Mouse (Mus musculus): Measurements from ENCODE around the gene Bmp6. TPM values are rescaled to one million over a fixed set of nuclear protein-coding genes. Genes with fewer than 3 reads are reported as not detected.
A peak's percentile ranks its signal among the peaks of the same experiment; 100 is the strongest.

Gene Bmp6
- total RNA-seq, 2 experiments from 2014 or later = not detected

DNA sequence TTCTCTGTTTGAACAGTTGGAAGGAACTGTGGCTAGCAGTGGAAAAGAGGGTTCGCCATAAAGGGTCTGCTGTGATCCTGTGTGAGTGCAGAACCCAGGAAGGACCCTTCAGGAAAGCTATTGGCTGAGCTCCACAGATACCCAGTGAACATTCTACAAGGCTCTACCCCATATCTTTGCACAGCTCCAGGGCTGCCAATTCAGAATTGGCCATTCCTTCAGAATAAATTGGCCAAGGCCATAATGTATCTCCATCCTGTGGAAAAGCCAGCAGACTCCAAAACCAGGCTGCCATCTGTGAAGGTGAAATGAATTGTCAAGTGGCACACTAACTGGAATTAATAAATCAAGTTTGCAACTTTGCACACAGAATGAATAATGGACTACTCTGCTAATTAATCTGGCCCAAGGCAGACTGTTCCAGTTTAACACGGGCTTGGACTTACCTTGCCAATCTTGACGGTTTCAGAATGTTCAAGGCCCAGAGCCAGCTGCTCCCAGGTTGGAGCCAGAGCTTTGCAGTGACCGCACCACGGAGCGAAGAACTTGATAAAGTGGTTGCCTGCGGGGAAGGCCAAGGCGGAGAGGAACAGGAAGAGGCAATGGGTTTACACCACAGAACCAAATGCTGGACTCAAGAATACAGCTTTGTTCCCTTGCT lies 164.9 kb downstream of the Bmp6 start:
- ATAC-seq (replicated peaks; ENCODE audit: poor library complexity) = no peak

DNA sequence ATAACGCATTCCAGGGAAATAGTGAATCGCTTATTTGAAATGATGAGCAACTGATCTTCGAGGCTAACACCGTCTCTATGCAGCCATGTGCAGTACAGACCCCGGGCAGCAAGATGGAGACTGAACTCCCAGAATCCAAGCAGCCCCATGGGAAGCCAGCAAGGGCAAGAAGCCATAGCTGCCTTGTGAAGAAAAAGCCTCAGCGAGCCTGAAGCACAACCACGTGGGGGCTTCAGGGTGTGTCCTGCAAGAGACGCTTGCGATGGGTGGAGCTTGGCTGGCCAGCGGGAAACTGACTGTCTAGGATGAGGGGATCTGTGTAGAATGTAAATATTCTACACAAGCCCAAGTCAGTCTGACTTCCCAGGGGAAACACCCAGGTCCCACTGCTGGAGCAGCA lies 167.1 kb downstream of the Bmp6 start:
- no peak for ATAC-seq (replicated peaks; ENCODE audit: poor library complexity)

DNA sequence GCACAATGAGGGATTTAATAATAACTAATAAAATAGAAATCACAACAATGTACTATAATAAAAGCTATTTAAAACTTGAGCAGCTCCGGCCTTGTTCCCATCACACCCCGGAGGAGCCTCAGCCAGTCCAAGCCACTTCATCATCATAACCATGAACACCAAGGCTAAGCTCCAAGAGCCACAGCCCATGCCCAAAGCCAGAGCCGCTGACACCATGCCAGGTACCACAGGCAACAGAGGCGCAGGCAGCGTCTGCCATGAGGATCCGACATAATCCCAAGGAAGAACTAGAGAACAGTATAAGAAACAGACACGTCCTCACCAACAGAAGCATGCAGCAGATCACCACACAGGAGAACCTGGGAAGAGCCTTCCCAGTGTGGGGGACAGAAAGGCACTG lies 169.0 kb downstream of the Bmp6 start:
- no peak for ATAC-seq (replicated peaks; ENCODE audit: poor library complexity)

DNA sequence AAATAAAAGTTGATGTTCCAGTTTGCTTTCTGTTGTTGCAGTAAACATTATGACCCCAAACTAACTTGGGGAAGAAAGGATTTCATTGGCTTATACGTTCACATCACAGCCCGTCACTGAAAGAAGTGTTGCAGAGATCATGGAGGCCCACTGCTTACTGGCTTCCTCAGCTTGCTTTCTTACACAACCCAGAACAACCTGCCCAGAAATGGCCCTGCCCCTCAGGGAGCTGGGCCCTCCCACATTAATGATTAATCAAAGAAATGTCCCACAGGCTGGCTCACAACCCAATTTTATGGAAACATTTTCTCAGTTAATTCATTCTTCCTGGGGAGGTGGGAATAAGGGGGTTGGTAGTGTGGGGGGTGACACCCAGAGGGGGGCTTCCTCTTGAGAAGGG lies 170.5 kb downstream of the Bmp6 start:
- ATAC-seq (replicated peaks; ENCODE audit: poor library complexity) = no peak

DNA sequence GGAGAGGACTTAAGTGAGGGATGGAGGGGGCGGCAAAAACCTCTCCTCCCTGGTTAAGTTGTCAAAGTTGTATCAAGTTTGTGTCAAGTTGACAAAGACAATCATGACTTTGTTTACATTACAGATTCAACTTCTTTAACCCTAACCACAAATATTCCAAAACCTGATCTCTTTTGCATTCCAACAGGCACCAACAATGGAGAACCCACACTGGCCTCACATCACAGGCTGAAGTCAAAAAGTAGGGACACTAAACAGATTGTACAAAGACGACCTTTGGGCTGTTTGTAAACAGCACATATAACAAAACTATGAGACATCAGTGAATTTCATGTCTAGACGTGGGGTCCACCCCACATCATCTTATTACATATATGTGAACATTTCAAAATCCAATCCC lies 170.9 kb downstream of the Bmp6 start:
- ATAC-seq (replicated peaks; ENCODE audit: poor library complexity) = no peak

DNA sequence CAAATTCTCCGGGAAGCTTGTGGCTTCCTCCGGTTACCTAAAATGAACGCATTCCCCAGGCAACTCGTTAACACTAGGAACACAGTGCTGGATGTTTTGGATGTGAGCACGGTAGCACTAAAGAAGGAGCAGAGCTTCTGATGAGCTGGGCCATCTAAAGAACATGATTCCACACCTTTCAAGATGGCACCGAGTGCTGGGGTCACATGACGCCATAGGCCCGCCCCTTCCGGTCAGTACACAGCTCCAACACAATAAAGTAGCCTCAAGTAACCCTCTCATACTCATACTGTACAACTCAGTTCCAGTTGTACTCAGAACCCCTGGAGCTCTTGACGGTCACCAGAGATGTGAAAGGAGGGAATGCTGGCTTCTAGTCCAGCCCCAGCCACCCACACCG lies 171.7 kb downstream of the Bmp6 start:
- no peak for ATAC-seq (replicated peaks; ENCODE audit: poor library complexity)

DNA sequence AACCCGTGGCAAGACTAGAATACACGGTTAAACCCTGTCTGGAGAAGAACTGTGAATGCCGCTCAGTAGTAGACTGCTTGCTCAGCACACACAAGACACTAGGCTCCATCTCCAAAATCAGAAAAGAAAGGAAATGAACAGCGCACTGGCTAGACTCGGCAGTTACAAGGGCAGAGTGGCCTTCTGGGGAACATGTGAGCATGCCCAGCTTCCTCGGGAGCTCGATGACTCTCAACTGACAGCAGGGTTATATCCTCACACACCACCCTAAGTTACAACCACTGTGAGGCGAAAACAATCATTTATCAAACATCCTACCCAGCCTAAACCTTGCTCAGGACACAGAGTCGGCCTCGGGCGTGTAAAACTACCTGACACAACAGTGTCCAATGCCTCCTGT lies 175.4 kb downstream of the Bmp6 start:
- ATAC-seq (replicated peaks; ENCODE audit: poor library complexity) = no peak

DNA sequence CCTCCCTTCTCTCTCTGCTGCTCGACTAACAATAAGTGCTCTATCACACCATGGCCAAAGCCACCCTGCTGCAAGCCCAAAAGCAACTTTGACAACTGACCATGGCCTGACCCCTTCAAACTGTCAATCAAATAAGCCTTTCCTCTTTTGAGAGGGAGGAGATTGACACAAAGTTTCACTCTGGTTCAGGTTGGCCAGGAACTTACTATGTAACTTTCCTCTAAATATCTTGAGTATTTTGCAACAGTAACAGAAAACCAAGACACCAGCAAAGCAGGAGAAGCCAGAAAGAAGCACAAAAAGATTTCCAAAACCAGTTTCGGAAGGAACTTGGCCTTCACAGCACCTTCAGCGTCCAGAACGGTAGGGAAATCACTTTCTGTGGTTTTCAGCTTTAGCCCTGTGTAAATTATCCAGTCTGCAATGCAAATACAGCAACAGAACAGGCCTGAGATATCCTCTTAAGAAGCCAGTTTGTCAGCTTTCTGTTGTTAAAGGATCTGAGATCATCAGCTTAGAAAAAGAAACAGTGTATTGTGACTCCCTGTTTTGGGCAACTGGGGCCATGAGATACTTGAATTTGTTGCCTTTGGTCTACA lies 177.2 kb downstream of the Bmp6 start:
- ATAC-seq (replicated peaks; ENCODE audit: poor library complexity) = peak; percentile 29; the same call in 1 of the 2 replicates

DNA sequence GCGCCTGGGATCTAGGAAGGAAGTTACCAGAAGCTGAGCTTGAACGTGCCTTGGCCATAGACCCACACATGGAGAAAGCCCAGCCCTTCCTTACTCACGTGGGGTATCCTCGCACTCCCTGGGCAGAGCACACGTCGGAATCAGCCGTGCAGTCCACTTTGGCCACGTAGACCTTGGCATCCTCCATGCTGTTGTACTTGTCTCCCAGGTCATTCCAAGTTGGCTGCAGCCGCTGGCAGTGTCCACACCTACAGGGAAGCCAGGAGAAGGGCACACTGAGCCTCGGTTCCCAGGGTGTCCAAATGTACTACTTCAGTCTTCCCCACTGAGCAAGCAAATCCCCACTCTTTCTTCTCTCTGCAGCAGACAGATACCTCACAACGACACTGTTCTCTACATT lies 178.3 kb downstream of the Bmp6 start:
- ATAC-seq (replicated peaks; ENCODE audit: poor library complexity) = no peak

DNA sequence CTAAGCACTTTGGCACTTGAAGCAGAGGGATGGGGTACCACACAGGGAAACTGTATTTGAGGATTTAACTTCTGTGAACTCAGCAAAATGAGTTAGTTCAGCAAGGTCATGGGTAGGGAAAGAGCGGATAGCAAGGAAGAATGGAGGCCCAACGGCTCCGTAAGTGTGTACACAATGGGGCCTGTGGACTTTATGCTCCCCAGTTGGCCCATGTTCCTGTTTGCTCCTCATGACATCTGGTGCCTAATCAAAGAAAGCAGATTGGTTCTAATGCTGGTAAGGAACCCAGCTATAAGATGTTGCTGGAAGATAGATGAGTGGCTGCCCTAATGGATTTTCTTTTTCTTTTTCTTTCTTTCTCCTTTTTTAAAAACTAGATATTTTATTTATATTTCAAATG lies 180.4 kb downstream of the Bmp6 start:
- no peak for ATAC-seq (replicated peaks; ENCODE audit: poor library complexity)

DNA sequence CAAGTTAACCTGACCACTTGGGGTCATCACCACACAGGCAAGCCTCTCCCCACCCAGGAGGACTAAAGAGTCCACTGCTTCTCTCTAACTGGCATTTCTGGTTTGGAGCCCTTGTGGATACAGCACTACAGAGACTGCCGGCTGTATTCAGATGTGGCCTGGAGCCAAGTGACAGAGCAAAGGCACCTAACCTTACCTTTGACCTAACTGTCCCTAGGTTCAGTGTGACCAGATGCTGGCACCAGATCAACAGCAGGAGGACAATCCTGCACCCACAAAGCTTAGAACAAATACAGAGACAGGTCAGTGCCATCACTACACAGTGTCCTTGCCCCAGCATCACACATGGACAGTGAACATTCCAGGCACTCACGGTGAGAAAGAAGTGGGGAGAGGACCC lies 181.2 kb downstream of the Bmp6 start:
- no peak for ATAC-seq (replicated peaks; ENCODE audit: poor library complexity)

DNA sequence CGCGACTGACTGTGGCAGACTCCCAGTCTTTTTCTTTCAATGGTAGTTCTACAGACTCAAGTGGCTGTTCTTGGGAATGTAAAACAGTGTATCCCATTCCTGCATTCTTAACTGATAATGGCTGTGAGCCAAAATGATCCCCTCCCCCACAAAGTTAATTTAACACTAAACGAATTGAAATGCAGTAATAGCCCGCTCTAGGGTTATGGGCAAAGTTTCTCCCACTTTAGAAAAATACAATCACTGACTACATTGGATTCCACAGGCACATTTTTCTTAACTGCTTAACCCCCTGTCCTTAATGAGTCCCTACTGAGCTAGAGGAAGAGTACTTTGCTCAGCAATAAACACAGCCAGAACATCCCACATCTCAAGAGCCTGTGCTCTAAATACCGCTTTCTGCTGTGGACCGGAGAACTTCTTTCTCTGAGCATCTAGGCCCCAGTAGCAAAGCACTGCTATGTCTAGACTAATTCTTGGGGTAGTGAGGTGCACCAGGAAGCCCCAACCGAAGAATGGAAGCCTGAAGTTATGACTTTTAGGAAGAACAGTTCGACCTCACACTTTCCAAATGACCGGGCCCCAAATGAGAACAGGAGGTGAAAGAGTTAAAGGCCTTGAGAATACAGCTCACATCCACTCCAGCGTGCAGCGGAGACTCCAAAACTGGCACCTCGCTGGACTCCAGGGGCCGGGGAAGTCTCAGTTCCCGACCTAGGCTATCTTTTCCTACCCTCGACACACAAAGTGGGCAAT lies 182.3 kb downstream of the Bmp6 start:
- no peak; the same call in 1 of the 2 replicates for ATAC-seq (replicated peaks; ENCODE audit: poor library complexity)

DNA sequence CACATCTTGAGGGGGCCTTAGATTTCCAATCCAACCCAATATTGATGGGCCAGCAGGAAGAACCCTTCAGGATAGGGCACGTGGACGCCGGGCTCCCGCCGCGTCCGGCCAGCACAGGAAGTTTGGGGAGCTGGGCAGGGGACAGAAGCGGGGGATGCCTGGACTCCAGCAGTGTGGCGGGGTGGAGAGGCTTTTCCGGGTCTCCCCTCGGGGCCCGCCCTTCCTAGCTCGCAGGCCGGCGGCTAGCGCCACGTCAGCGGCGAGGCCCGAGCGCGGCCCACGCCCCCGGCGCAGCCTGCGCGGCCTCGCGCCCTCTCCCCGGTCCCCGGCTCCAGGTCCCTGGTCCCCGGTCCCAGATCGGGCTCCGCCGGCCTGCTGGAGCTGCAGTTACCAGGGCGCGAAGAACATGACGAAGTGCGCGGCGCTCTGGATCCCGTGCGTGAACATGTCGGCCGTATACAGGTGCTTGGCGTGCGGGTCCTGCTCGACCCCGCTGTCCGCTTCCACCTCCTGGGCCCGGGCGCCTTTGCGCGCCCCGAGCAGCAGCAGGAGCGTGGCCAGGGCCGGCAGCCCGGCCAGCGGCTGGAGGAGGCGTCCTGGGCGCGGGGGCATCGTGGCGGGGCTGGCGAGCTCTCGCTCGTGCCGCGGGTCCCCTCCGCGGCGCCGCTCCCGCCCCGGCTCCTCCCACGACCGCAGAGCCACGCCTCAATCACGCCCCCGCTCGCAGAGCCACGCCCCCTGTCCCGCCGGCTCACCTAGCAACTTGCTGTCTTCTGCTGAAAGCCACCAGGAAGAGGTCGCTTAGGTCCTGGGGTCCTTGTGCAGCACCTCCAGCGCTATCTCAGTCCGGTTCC lies 183.1 kb downstream of the Bmp6 start:
- ATAC-seq (replicated peaks; ENCODE audit: poor library complexity) = peak; percentile 89

DNA sequence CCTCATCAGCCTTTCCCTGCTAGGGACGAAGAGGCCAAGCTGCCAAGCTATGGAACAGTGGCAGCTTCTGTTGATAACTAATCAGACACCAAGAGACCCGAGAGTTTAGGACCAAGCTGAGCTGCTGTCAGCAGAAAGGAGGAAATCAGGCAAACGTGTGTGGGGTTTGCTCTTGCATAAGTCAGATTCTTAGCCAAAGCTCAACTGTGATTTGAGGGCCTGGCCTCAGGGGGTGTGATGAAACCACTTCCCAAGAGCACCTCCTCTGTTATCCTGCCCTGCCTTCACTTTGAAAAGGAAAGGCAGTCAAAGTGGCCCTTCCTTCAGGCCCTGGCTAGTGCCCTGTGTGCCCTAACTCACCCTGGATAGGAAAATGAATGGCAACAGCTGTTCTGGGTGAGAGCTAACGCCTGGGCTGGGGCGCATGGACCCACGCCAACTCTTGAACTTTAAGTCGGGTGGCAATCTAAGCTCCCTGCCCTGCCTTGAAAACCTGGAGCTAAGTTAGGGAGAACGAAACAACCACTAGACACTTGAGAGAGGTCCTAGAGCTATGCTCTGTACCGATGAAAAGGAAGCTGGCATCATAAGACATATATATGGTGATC lies 183.9 kb downstream of the Bmp6 start, which contains the start of gene Txndc5:
TSS of gene Txndc5 (minus strand) at position 138 of the 608 bp plus-strand sequence.
- ATAC-seq (replicated peaks; ENCODE audit: poor library complexity) = peak; percentile 58

DNA sequence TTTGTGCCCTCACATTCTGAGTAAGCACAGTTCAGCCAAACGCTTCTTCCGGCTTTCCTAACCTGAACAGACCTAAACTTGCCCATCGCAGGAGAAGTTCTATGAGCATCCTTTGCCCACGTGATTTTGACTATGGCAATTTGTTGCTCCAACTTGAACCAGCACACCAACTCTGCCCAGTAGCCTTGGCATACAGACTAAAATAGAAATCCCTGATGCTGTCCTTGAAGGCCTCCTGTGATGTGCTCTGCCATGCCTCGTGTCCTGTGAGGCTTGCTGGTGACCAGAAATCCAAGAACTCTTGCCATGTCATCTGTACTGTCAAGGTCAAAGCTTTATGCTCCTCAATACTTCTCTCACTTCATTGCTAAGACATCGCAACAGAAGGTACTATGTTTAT lies 184.7 kb downstream of the Bmp6 start:
- ATAC-seq (replicated peaks; ENCODE audit: poor library complexity) = no peak

DNA sequence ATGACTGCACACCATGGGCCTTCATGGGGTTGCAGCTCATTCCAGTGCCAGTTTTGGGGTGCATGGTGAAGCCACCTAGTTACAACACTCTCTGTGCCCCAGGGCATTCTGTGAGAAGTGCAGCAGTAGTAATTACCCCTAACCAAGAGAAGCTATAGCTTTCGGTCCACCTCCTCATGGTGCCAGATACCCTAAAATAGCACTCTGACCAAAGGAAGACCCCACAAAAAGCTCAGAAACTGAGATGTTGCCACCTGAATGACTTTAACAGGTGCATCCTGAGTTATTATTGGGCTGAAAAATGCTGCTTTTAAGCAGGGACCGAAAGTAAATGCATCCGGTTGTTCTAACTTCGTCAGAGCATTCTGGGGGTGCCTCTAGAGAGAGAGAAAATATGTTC lies 186.6 kb downstream of the Bmp6 start:
- ATAC-seq (replicated peaks; ENCODE audit: poor library complexity) = no peak

DNA sequence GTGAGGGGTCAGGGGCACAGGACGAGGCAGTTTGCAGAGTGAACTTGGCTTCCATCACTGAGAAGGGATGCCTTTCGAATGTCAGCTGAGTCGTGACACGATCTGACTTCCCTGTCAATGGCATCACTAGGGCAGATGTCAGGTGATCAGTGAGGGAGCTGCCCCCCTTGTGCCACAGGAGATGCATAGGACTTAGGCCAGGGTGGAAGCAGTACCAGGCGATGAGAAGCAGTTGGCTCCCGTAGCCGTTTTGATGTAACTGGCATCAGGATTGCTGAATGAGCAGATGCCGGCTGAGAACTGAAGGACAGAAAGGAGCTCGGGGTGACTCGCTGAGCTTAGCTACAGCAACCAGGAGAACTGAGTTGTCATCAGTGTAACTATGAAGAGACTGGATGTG lies 188.6 kb downstream of the Bmp6 start:
- no peak for ATAC-seq (replicated peaks; ENCODE audit: poor library complexity)

DNA sequence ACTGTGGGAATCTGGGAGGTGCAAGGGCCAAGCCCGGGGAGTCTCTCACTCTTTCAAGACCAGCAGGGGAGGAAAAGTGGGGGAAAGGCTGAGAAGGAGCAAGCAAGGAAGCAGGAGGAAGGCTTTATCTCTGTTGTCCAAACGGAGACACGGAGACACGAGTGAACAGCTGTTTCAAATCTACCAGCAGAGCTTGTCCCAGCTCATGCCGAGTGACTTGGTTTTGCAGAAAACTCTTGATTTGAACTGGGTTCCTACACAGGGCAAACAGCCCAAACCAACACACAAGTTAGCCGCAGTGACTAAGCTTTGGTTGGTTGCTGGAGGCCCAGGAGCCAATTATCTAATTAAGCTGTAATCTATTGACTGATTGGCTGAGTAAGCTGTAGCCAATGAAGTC lies 189.1 kb downstream of the Bmp6 start:
- ATAC-seq (replicated peaks; ENCODE audit: poor library complexity) = no peak

DNA sequence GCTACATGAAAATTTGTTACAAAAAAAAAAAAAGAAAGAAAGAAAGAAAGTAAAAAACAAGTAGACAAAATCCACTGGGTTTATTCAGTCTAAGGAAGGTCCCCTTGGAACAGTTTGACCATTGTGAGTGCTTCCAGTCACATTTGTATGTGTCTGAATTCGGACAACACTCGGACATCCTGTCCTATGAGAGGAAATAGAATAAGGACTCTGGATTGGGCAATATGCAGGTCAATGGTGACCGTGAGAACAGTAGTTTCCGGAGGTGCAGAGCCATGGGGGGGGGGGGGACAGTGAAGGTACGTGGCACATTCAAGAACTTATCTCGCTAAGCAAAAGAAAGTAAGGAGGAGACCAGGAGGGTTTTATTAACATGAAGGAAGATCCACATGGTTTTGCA lies 189.8 kb downstream of the Bmp6 start:
- ATAC-seq (replicated peaks; ENCODE audit: poor library complexity) = no peak

DNA sequence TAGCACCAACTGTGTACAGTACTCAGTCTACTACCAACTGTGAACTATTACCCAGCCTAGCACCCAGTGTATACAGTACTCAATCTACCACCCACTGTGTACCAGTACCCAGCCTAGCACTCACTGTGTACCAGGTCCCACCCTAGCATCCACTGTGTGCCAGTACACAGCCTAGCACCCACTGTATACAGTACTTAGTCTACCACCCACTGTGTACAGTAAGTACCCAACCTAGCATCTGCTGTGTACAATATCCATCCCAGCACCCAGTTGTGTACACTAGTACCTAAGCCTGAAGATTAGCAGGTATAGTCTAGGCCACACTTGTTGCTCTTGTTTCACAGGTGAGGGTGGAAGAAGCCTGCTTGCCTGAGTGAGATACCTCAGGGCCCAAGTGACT lies 192.6 kb downstream of the Bmp6 start:
- ATAC-seq (replicated peaks; ENCODE audit: poor library complexity) = no peak

Data from megakaryocyte progenitor cell, adult 5-6 weeks (primary cell).